Comparison of ENCODE assay signal across 21 mouse cellular contexts in genomic region chr16:11430520-11430919, GRCm38 (mm10).
DNase-seq lines count a peak whose midpoint lies in the region; ATAC-seq lines count a peak whose summit lies in the region.
"Had no signal": no experiment of that assay in that cellular context is flagged by ENCODE, and none has a peak within 500 bp of the region (broad histone marks: within the 10 kb centered on the region; RNA-seq: fewer than 3 reads in every experiment).

No protein-coding gene starts in this region.

- no peak overlapping the region for H3K4me3 ChIP-seq in midbrain, embryonic 15.5 days
- H3K4me3 ChIP-seq: embryonic facial prominence, embryonic 10.5 days; embryonic facial prominence, embryonic 12.5 days; forebrain, embryonic 13.5 days; forebrain, embryonic 15.5 days had no signal

- no peaks in the 10 kb centered on the region for H3K36me3 ChIP-seq in midbrain, embryonic 15.5 days (replicated peaks)
- H3K36me3 ChIP-seq: embryonic facial prominence, embryonic 10.5 days; embryonic facial prominence, embryonic 12.5 days; forebrain, embryonic 15.5 days had no signal

- no peaks in the 10 kb centered on the region for H3K4me1 ChIP-seq in midbrain, embryonic 15.5 days
- H3K4me1 ChIP-seq: embryonic facial prominence, embryonic 12.5 days; forebrain, embryonic 13.5 days; forebrain, embryonic 15.5 days had no signal

- H3K9ac ChIP-seq in midbrain, embryonic 15.5 days, result no peak overlapping the region
- H3K9ac ChIP-seq: embryonic facial prominence, embryonic 12.5 days; forebrain, embryonic 13.5 days; forebrain, embryonic 15.5 days had no signal

- WGBS in midbrain, embryonic 15.5 days, result 80% methylated on average over 6 of the region's 6 CpGs

- H3K27me3 ChIP-seq in midbrain, embryonic 15.5 days (replicated peaks), result no peaks in the 10 kb centered on the region
- H3K27me3 ChIP-seq: embryonic facial prominence, embryonic 12.5 days; forebrain, embryonic 13.5 days; forebrain, embryonic 15.5 days had no signal

- H3K27ac ChIP-seq in midbrain, embryonic 15.5 days, result no peak overlapping the region
- H3K27ac ChIP-seq: embryonic facial prominence, embryonic 10.5 days; embryonic facial prominence, embryonic 12.5 days; forebrain, embryonic 13.5 days; forebrain, embryonic 15.5 days had no signal

- no peak for ATAC-seq in midbrain, embryonic 15.5 days (replicated peaks)
- ATAC-seq: CD4-positive, CD25-positive, alpha-beta regulatory T cell, adult 4 months; forebrain, embryonic 13.5 days; forebrain, embryonic 15.5 days had no signal

- DNase-seq in layer of hippocampus, adult 11-12 months (ENCODE audit: low spot score), result peak; percentile 41
- DNase-seq in layer of hippocampus, adult 9-10 months (ENCODE audit: low spot score), result no peak
- DNase-seq in retina, postnatal 1 day, result peak; percentile 60
- no peak for DNase-seq in retina, embryonic 14.5 days (ENCODE audit: low spot score)
- peak; percentile 43 to 48 for DNase-seq in layer of hippocampus, adult 8-10 months (ENCODE audit: low spot score in 2 of 2)
- DNase-seq in layer of hippocampus, postnatal 14 days (ENCODE audit: low spot score in 2 of 2), result peak; percentile 28 to 39
- DNase-seq in right cerebral cortex, postnatal 25 days, result no peak
- DNase-seq: adrenal gland, adult 8-10 months; adrenal gland, postnatal 14 days; B cell, adult 2 months; cerebellum, adult 11-12 months; cerebellum, adult 2 months; cerebellum, adult 9-10 months; cerebellum, postnatal 10 days; cerebellum, postnatal 25 days had no signal

- H3K4me2 ChIP-seq in midbrain, embryonic 15.5 days, result no peak overlapping the region
- H3K4me2 ChIP-seq: embryonic facial prominence, embryonic 12.5 days; forebrain, embryonic 13.5 days; forebrain, embryonic 15.5 days had no signal

- no peaks in the 10 kb centered on the region for H3K9me3 ChIP-seq in midbrain, embryonic 15.5 days
- H3K9me3 ChIP-seq: embryonic facial prominence, embryonic 10.5 days; embryonic facial prominence, embryonic 12.5 days; forebrain, embryonic 13.5 days; forebrain, embryonic 15.5 days had no signal

Comparison
In these comparisons a context has a peak if more than half of its experiments do, and no peak if none do; other contexts are left out.
1. DNase-seq: peak in layer of hippocampus, adult 11-12 months (single experiment), retina, postnatal 1 day (single experiment), layer of hippocampus, adult 8-10 months (2 of 2) and layer of hippocampus, postnatal 14 days (2 of 2); none in layer of hippocampus, adult 9-10 months (single experiment), retina, embryonic 14.5 days (single experiment) and right cerebral cortex, postnatal 25 days (single experiment).